Mouse (Mus musculus) ovary, postnatal 14 days (tissue): ENCODE results near the gene Gm5269.

Source experiments
- DNase-seq: peaks from one replicate; pipeline ENCODE4 v3.0.0; 2022; ENCODE audit warnings: low spot score

Gene Gm5269

DNA sequence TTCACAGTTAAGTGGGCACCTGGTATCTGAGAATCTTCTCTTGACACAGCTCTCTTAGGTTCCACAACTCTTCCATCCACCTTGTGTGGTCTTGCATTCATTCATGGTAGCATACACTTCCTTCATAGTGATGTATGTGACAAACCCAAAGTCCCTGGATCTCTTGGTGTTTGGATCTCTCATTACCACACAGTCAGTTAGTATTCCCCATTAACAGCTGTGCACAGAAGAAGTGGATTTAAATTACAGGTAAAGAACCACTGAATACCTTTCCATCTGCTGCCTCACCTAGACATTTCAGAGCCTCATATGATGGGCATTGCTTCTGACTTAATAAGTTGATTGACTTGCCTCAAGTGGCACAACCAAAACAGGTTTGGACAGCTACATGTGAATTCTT, at the start of gene Gm5269:
Gm5269 (minus strand) TSS at position 101 of the 400 bp plus-strand sequence.
- no peak for DNase-seq

- no peak for DNase-seq
Measured at GRCm38 (mm10) chr1:45931127-45931526, 41.1 kb upstream of the Gm5269 start.

GRCm38 (mm10) chr1:45926911-45927310, 36.8 kb upstream of the Gm5269 start:
- no peak for DNase-seq

- no peak for DNase-seq
Measured at GRCm38 (mm10) chr1:45926393-45926763, 36.3 kb upstream of the Gm5269 start, which contains the start of gene Slc40a1. Slc40a1 (minus strand) TSS chr1:45926523.

- peak; percentile 68 for DNase-seq
Measured at GRCm38 (mm10) chr1:45925500-45926392, 35.7 kb upstream of the Gm5269 start.

DNA sequence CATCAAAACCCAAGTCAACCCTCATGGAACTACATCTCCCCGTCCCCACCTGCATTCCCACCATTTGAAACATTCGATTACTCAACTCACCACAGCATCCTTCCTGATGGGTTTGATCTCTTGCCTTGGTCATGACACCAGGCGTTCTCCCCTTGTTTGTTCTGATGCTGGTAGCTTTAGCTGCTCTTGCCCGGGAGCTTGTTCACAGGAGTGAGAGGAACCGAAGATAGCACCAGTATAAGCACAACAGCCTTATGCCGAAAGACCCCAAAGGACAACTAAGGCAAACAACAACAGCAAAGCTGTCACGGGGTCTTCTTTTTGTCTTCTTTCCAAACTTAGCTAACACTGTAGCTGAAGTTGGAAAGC, 35.0 kb upstream of the Gm5269 start:
- no peak for DNase-seq

DNA sequence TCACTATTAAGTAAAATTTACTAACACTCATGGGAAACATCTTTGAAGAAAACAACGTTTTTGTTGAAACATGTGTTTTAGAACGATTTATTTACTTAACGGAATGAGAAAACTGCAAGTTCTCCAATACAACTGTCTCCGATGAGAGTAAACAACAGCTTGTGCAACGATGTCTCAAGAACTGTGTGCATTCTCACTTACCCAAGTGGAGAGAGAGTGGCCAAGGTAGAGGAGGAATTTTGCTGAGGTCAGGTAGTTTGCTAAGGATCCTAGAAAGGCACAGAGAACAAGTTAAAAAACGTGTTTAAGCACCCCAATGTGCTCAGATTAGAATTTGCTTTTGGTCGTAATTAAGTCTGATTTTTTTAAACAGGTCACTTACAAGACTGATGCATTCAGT, 34.4 kb upstream of the Gm5269 start:
- no peak for DNase-seq

GRCm38 (mm10) chr1:45923306-45923705, 33.2 kb upstream of the Gm5269 start:
- DNase-seq = no peak

DNA sequence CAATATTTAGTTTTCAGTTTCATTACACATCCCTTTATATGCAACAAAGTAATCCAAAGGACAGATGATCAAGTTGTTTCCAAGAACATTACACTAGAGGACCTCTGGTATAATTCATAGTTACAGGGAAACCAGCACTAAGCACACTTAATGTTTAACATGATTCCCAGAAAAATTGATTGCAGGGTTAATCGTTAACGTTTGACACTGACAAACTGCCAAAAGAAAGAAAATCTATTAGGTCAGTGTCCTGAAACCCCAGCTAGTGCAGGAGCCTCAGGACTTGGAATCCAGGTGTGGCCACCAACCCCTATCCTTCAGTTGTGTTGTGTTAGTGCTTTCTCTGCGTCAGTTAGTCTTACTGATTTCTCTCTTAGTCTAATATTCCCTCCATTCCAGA, 30.6 kb upstream of the Gm5269 start:
- DNase-seq = no peak

DNA sequence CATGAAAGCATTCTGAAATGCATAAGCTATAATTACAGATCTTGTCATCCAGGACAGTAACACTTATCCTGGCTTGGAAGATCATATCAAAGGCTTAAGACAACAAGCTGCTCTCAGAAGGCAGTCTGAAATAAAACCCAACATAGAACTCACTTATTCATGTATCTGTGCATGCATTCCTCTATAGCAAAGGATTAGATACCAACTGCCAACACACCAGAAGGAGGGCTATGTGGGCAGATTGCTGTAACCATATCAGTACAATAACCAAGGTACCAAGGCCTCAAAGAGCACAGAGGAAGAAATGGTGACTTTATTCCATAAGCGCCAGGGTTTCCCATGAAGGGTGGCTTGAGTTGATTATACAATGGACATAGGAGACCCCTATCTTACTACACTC, 29.7 kb upstream of the Gm5269 start:
- no peak for DNase-seq

- no peak for DNase-seq
Measured at GRCm38 (mm10) chr1:45917136-45917803, 27.2 kb upstream of the Gm5269 start.

DNA sequence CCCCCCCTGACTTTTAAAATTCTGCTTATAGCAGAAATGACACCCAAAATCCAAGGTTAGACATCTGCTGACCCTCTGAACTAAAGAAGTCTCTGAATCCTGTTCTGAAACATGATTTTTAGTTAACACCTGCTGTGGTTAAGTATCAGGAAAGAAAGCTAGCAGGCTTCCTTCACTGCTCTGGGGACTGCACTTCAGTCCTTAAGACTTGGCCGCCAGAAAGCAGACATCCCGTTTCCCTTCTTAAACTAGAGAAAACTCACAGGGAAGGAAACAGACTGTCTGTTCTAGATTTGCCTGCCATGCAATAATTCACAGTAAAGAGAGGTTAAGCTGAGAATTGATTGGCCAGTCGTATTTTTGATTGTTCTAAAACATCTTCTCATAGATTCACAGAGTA, 26.1 kb upstream of the Gm5269 start:
- DNase-seq = no peak

DNA sequence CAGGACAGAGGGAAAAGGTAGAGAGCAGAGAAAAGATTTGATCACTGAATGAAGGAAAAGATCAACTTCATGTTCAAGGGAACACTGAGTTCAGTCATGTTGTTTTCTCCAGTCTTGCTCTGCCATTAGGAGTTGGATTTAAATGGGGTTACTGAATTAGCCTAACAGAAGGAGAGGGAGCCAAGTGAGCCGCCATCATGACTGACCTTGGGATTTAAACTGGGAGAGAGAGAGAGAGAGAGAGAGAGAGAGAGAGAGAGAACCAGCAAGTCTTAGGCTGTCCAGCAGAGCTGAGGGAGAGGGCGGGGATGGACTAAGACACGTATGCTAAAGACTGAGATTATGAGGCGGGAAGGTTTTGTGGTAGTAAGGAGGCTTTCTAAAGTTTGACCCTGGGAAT, 24.2 kb upstream of the Gm5269 start:
- no peak for DNase-seq

GRCm38 (mm10) chr1:45905107-45905821, 15.2 kb upstream of the Gm5269 start:
- peak; percentile 8 for DNase-seq

GRCm38 (mm10) chr1:45904161-45904560, 14.1 kb upstream of the Gm5269 start:
- no peak for DNase-seq

DNA sequence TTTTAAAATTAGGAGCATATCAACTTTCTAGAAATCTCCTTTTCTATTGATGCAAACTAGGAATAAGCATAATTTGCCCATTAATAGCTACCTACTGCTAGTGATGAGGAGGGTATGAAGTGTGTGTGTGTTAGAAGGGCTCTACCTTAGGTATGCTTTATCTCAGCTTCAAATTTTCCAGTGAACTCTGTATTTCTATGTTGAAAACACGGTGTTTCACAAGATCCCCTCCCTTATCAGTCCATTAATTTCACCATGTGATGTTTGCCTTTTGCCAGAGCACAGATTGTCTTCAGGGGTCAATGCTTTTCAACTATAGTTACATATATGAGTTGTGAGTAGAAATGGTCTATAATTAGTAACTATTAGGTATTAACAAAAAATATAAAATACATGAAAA, 8.0 kb upstream of the Gm5269 start:
- DNase-seq = no peak

- no peak for DNase-seq
Measured at GRCm38 (mm10) chr1:45894168-45894912, 4.3 kb upstream of the Gm5269 start.

DNA sequence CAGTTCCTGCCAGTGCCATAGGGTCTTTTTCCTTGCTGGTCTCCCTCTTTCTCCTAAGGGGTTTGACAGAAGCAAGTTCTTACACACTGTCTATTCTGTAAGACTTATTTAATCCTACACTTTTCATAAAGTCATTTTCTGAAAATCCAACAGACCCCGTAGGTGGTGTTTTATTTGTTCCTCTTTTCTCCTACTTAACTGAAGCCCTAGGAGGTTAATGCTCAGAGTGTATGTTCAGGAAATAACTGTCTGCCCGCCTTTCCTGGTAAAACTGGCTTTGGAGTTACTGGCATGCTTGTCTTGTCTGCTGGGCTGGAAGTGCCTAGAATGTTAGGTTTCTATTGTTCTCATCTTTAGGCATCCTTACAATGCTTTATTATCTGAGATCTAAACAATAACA, 1.9 kb upstream of the Gm5269 start:
- no peak for DNase-seq

GRCm38 (mm10) chr1:45886800-45887199, 3.3 kb downstream of the Gm5269 start:
- DNase-seq = no peak

DNA sequence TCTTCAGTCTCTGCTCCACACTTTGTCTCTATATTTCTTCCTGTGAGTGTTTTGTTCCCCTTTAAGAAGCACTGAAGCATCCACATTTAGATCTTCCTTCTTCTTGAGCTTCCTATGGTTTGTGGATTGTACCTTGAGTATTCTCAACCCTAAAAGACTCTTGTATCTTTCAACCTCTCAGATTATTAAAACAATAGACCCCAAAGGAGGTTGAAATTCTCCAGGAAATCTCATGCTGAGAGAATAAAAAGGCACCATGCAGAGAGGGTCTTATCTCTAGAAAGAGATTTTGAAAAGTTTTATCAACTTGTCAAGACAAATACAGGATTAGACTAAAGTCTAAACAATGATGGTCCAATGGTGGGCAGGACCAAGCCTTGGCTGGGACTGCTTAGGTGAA, 6.7 kb downstream of the Gm5269 start:
- no peak for DNase-seq

- DNase-seq = no peak
Measured at GRCm38 (mm10) chr1:45882076-45882475, 8.0 kb downstream of the Gm5269 start.

DNA sequence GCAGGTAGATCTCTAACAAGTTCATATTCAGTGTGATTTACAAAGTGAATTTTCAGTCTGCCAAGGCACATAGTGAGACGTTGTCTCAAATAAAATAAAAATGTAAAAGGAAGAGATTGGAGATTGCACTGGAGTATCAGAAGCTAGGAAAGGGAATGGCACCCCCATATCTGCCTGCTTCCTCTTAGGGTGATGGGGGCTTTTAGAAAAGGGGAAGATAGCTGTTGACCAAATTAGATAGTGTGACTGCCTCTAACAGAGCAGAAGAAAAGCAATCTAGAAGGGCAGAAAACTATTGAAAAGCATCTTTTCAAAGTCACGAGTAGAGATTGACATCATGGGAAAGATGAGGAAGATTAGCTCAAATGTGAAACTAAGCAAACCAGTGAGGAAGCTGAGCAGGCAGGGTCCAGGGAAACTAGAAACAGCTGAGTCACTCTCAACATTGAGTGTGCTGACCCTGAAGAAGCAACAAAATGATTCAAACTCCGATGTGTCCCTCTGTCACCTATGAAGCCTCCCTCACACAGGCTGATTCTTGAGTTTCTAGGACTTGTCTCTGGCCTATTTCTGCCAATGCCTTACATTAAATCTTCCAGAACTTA, 8.7 kb downstream of the Gm5269 start:
- no peak for DNase-seq
